In the genomic region with DNA sequence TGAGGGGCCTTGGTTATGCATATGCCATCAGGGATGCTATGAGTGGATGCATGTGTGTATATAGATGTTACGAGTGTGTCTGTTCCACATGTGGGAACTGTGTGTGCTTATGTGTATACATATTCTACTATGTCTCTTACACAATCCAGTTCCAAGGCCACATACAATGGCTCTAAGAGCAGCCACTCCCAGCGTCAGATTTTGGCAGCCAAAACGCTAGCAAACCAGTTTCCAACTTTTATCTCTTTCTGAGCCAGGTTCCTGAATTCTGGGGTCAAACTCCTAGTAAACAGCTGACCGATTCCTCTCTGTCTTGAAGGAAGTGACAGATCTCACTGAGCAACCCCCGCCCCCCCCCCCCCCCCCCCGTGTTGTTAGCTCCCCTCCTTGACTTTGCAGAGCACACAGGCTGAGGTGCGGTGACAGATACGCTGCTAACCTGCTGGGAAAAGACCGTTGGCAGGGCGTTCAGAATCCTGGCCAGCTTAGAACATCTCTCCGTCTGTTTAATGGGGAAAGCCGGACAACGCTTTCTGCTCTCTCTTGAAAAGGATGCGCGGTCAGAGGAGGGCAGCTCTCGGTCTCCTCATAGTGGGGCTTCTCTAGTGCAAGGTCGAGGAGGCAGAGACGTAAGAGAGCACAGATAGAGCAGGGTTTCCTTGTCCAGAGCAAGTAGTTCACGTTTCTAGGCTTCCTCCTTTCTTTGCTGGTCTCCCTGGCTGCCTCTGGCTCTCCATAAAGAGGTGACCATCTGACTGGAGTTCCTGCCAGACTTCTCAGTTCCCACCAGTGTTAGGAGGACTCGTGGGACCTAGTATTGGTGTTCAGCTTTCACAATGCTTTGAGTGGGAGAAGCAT, we compare ENCODE assay signal across 11 mouse cellular contexts. TPM values are rescaled to one million over a fixed set of nuclear protein-coding genes. Genes with fewer than 3 reads are reported as not detected.
DNase-seq lines count a peak whose midpoint lies in the region; ATAC-seq lines count a peak whose summit lies in the region.
"Had no signal": no experiment of that assay in that cellular context is flagged by ENCODE, and none has a peak within 500 bp of the region (broad histone marks: within the 10 kb centered on the region; RNA-seq: fewer than 3 reads in every experiment).

No protein-coding gene starts in this region.

- no peak overlapping the region for H3K4me3 ChIP-seq in limb, embryonic 15.5 days
- H3K4me3 ChIP-seq: neural tube, embryonic 12.5 days had no signal

- WGBS in limb, embryonic 15.5 days: 40% methylated on average over 19 of the region's 20 CpGs

- no peaks in the 10 kb centered on the region for H3K27me3 ChIP-seq in limb, embryonic 15.5 days
- H3K27me3 ChIP-seq: CH12.LX; neural tube, embryonic 12.5 days had no signal

- no peak overlapping the region for H3K4me2 ChIP-seq in limb, embryonic 15.5 days

- 0 out of 2 replicates have a peak, but pooled peaks have one; percentile 49 for ATAC-seq in limb, embryonic 15.5 days (ENCODE audit: insufficient number of reproducible peaks, low FRiP score, low TSS enrichment, low read depth)
- no peak for ATAC-seq in monocyte, adult 5-6 weeks (replicated peaks; ENCODE audit: insufficient number of reproducible peaks, low FRiP score, low TSS enrichment, poor library complexity, severe bottlenecking)

- H3K36me3 ChIP-seq in limb, embryonic 15.5 days: no peaks in the 10 kb centered on the region
- H3K36me3 ChIP-seq: neural tube, embryonic 12.5 days had no signal

- peak; percentile 31 for DNase-seq in gastrocnemius, adult 18-20 months (ENCODE audit: low spot score)
- DNase-seq in gastrocnemius, postnatal 25 days: no peak
- peak; percentile 28 for DNase-seq in urinary bladder, postnatal 14 days (ENCODE audit: low spot score)
- DNase-seq in urinary bladder, adult 2 months (ENCODE audit: low spot score): no peak
- no peak for DNase-seq in T-cell, adult 2 months (ENCODE audit: low spot score)
- no peak for DNase-seq in kidney, postnatal 10 days
- DNase-seq: kidney, adult 11 months had no signal

- H3K9ac ChIP-seq in limb, embryonic 15.5 days: no peak overlapping the region
- H3K9ac ChIP-seq: neural tube, embryonic 12.5 days had no signal

- H3K27ac ChIP-seq in limb, embryonic 15.5 days: no peak overlapping the region
- H3K27ac ChIP-seq: neural tube, embryonic 12.5 days had no signal

- no peaks in the 10 kb centered on the region for H3K9me3 ChIP-seq in limb, embryonic 15.5 days
- H3K9me3 ChIP-seq: neural tube, embryonic 12.5 days had no signal

- peaks cover 12% of the 10 kb centered on the region; the same call in 1 of the 2 replicates for H3K4me1 ChIP-seq in limb, embryonic 15.5 days

RNA-seq across cellular contexts. Expression of gene Alox5ap, which starts 17.3 kb away (rescaled TPM):
- total RNA-seq in gastrocnemius, adult 18-20 months (2021): 1 to 10 TPM; 5.3 to 6.7 TPM
- 10 to 100 TPM in 1 of 2 experiments, 1 to 10 TPM in 1; 6.2 to 11.0 TPM for total RNA-seq in gastrocnemius, postnatal 25 days (2021)
- 35.2 and 36.0 TPM in 2 replicates for polyA plus RNA-seq in urinary bladder, adult 2 months (2012; rRNA removed)
- polyA plus RNA-seq in limb, embryonic 15.5 days (2015; fragmentation: Nextera tagmentation; extraction: Ambion mirVana): 23.8 and 25.3 TPM in 2 replicates
- 440 to 1,079 TPM (median 1,051 TPM) in 3 replicates for total RNA-seq in monocyte, adult 5-6 weeks (2017)

Comparison
In these comparisons a context has a peak if more than half of its experiments do, and no peak if none do; other contexts are left out.
1. DNase-seq: peak in gastrocnemius, adult 18-20 months (single experiment) and urinary bladder, postnatal 14 days (single experiment); none in gastrocnemius, postnatal 25 days (single experiment), urinary bladder, adult 2 months (single experiment), T-cell, adult 2 months (single experiment) and kidney, postnatal 10 days (single experiment).
2. RNA of gene Alox5ap, which starts 17.3 kb away (total RNA-seq): 440 to 1,079 TPM in monocyte, adult 5-6 weeks; 6.2 to 11.0 TPM in gastrocnemius, postnatal 25 days and 5.3 to 6.7 TPM in gastrocnemius, adult 18-20 months; every median in the first group is over 10 times any median in the second.